Mouse (Mus musculus) skeletal muscle tissue, postnatal 0 days (tissue): ENCODE results near the gene Pgam5. TPM values are rescaled to one million over a fixed set of nuclear protein-coding genes. Genes with fewer than 3 reads are reported as not detected.

ENCODE experiments used
- polyA plus RNA-seq: library from polyadenylated mRNA; unstranded; fragments of >200 nt; fragmentation: Nextera tagmentation; extraction: Ambion mirVana; gene quantifications from 2 replicates; pipeline ENCODE4 v1.2.1, GENCODE M21; 2015

Gene Pgam5
- polyA plus RNA-seq = 29.3 and 29.9 TPM in 2 replicates

GRCm38 (mm10) chr5:110269141-110270101, at the start of gene Pgam5:
TSS of gene Pgam5 (minus strand) at chr5:110269913.

GRCm38 (mm10) chr5:110285770-110286445, 16.2 kb upstream of the Pgam5 start, which contains the start of the genes Pxmp2 and Pole:
TSS of gene Pxmp2 (minus strand) at chr5:110286186.
TSS of gene Pole (plus strand) at chr5:110286306.

GRCm38 (mm10) chr5:110230780-110231461, 38.8 kb downstream of the Pgam5 start, which contains the start of gene Ankle2:
TSS of gene Ankle2 (plus strand) at chr5:110231004.

Other genes starting within 250 kb of the Pgam5 start
- gene Gm17655, start 197.4 kb downstream of the Pgam5 start, polyA plus RNA-seq = 1.2 and 1.3 TPM in 2 replicates
- gene Gm35315, start 175.5 kb downstream of the Pgam5 start, polyA plus RNA-seq = 0.07 and 0.22 TPM in 2 replicates
- gene Plcxd1, start 169.9 kb downstream of the Pgam5 start, polyA plus RNA-seq = 0.41 and 0.63 TPM in 2 replicates
- gene Gtpbp6, start 161.7 kb downstream of the Pgam5 start, polyA plus RNA-seq = 16.2 and 18.0 TPM in 2 replicates
- gene Zfp605, start 159.8 kb downstream of the Pgam5 start, polyA plus RNA-seq = 1.5 and 2.1 TPM in 2 replicates
- gene Chfr, start 134.1 kb downstream of the Pgam5 start, polyA plus RNA-seq = 16.7 and 16.9 TPM in 2 replicates
- gene Golga3, start 93.2 kb downstream of the Pgam5 start, polyA plus RNA-seq = 12.1 and 13.1 TPM in 2 replicates
- 14.5 and 15.8 TPM in 2 replicates for gene Ankle2, start 38.9 kb downstream of the Pgam5 start, polyA plus RNA-seq
- gene Pxmp2, start 16.3 kb upstream of the Pgam5 start, polyA plus RNA-seq = 31.1 and 31.2 TPM in 2 replicates
- 3.4 and 3.5 TPM in 2 replicates for gene Pole, start 16.4 kb upstream of the Pgam5 start, polyA plus RNA-seq
- gene P2rx2, start 73.3 kb upstream of the Pgam5 start, polyA plus RNA-seq = not detected in 2 replicates
- gene Lrcol1, start 74.8 kb upstream of the Pgam5 start, polyA plus RNA-seq = not detected in 2 replicates
- gene Fbrsl1, start 178.6 kb upstream of the Pgam5 start, polyA plus RNA-seq = 6.8 and 9.2 TPM in 2 replicates